Mouse (Mus musculus): Measurements from ENCODE around the gene Rab3c. TPM values are rescaled to one million over a fixed set of nuclear protein-coding genes. Genes with fewer than 3 reads are reported as not detected.

Rab3c gene
- polyA plus RNA-seq, 1 experiment from 2014 or later, result 2.9 TPM

DNA sequence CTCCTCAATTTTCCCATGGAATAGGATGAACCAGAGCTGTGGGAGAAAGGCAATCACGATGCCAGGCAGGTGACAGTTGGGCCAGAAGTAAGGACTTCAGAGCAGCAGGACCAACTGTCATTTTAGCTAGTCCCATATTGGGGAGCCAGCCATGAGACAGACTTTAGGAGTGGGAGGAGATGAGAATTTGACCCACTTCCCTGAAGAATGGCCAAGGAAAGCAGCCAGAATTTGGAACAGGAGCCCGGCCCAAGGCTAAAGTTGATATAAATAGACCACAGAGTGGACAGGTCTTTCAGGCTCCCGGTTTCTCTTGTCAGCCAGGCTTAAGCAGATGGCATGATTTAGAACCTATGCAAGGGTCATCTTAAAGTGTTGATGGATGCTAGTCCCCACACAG lies 213.6 kb downstream of the Rab3c start:
- H3K4me1 ChIP-seq, result peaks cover 3% of the 10 kb centered on the region; the same call in 1 of the 2 replicates
- no peaks in the 10 kb centered on the region for H3K27me3 ChIP-seq
- no peak overlapping the region for H3K27ac ChIP-seq
- H3K9me3 ChIP-seq (replicated peaks), result no peaks in the 10 kb centered on the region
- no peak overlapping the region for H3K9ac ChIP-seq
- 73% methylated on average over 3 of the region's 3 CpGs for WGBS
- ATAC-seq (replicated peaks; ENCODE audit: low FRiP score), result no peak
- H3K4me2 ChIP-seq, result no peak overlapping the region
- no peaks in the 10 kb centered on the region for H3K36me3 ChIP-seq
- no peak overlapping the region for H3K4me3 ChIP-seq (replicated peaks)

DNA sequence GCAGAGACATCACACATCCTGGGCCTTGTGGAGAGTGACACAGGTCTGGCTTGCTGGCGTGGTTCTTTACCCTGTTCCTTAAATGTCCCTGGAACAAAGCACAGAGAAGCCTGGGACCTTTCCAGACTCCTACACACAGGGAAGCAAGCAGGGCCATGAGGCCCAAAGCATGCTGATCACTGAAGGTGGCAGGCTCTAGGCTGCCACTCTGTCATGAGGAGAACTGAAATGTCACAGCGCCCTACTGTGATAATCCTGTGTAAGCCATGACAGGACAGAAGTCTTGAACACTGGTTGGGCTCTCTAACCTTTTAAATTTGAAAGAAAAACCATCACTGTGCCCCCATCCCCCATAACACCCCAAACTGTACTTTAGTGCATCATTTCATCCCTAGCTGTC lies 214.1 kb downstream of the Rab3c start:
- 77% methylated on average over 2 of the region's 2 CpGs for WGBS
- Histone ChIP-seq H3K9me3 (replicated peaks) (no peaks in the 10 kb centered on the region), H3K4me3 (replicated peaks) (no peak overlapping the region), H3K9ac (no peak overlapping the region), H3K27ac (no peak overlapping the region), H3K4me1 (peaks cover 3% of the 10 kb centered on the region; the same call in 1 of the 2 replicates), H3K27me3 (no peaks in the 10 kb centered on the region), H3K36me3 (no peaks in the 10 kb centered on the region), H3K4me2 (no peak overlapping the region)
- ATAC-seq (replicated peaks; ENCODE audit: low FRiP score), result no peak

GRCm38 (mm10) chr13:110062835-110063411 lies 217.9 kb downstream of the Rab3c start:
- no peaks in the 10 kb centered on the region for H3K9me3 ChIP-seq (replicated peaks)
- ATAC-seq (replicated peaks; ENCODE audit: low FRiP score), result peak; percentile 82; the same call in 1 of the 2 replicates
- no peak overlapping the region for H3K4me2 ChIP-seq
- H3K27me3 ChIP-seq, result no peaks in the 10 kb centered on the region
- 23% methylated on average over 9 of the region's 9 CpGs for WGBS
- H3K4me3 ChIP-seq (replicated peaks), result no peak overlapping the region
- H3K9ac ChIP-seq, result no peak overlapping the region
- no peak overlapping the region for H3K27ac ChIP-seq
- H3K36me3 ChIP-seq, result no peaks in the 10 kb centered on the region
- H3K4me1 ChIP-seq, result peaks cover 3% of the 10 kb centered on the region; the same call in 1 of the 2 replicates

GRCm38 (mm10) chr13:110062288-110062687 lies 218.5 kb downstream of the Rab3c start:
- WGBS, result 69% methylated on average over 8 of the region's 8 CpGs
- Histone ChIP-seq H3K36me3 (no peaks in the 10 kb centered on the region), H3K4me2 (no peak overlapping the region), H3K27me3 (no peaks in the 10 kb centered on the region), H3K9ac (no peak overlapping the region), H3K27ac (no peak overlapping the region), H3K4me3 (replicated peaks) (no peak overlapping the region), H3K4me1 (peaks cover 3% of the 10 kb centered on the region; the same call in 1 of the 2 replicates), H3K9me3 (replicated peaks) (no peaks in the 10 kb centered on the region)
- ATAC-seq (replicated peaks; ENCODE audit: low FRiP score), result no peak

- Histone ChIP-seq H3K9me3 (replicated peaks) (no peaks in the 10 kb centered on the region), H3K9ac (no peak overlapping the region), H3K4me1 (no peaks in the 10 kb centered on the region), H3K27ac (no peak overlapping the region), H3K4me2 (no peak overlapping the region), H3K4me3 (replicated peaks) (no peak overlapping the region), H3K36me3 (no peaks in the 10 kb centered on the region), H3K27me3 (no peaks in the 10 kb centered on the region)
- WGBS, result 78% methylated on average over 8 of the region's 8 CpGs
- ATAC-seq (replicated peaks; ENCODE audit: low FRiP score), result no peak
Measured at GRCm38 (mm10) chr13:110054538-110054937, 226.3 kb downstream of the Rab3c start.

DNA sequence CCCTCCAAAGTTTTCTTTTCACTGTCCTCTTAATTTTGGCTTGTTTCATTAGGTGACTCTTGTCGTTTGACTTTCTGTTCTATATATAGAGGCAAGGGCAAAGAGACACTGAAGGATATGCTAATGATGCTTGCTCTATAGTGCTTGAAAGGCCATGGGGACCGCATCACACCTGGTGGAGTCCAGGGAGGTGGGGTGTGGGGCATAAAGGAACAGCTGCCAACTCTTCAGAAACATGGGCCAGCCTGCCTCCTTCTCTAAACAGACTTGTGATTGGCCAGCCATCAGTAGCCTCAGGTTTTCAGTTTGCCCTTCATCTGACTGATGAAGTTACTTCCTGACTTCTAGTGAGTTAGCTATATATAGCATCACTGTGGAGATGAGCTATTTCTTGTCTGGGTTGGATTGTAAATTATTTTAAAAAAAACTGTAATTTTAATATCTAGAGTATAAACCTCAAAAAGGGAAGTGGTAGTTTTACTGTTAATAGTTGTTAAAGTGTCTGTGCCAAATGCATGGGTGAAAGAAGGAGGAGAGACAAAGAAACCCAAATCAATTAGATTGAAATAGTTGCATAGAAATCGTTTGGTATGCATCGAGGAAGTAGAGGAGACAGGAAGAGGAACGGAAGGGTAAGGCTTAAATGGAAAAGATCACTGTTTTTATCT lies 231.9 kb downstream of the Rab3c start:
- Histone ChIP-seq H3K4me1 (no peaks in the 10 kb centered on the region), H3K27ac (no peak overlapping the region), H3K9ac (no peak overlapping the region), H3K27me3 (no peaks in the 10 kb centered on the region), H3K4me3 (replicated peaks) (no peak overlapping the region), H3K4me2 (no peak overlapping the region), H3K36me3 (no peaks in the 10 kb centered on the region), H3K9me3 (replicated peaks) (no peaks in the 10 kb centered on the region)
- no peak for ATAC-seq (replicated peaks; ENCODE audit: low FRiP score)
- 70% methylated on average over 5 of the region's 5 CpGs for WGBS

DNA sequence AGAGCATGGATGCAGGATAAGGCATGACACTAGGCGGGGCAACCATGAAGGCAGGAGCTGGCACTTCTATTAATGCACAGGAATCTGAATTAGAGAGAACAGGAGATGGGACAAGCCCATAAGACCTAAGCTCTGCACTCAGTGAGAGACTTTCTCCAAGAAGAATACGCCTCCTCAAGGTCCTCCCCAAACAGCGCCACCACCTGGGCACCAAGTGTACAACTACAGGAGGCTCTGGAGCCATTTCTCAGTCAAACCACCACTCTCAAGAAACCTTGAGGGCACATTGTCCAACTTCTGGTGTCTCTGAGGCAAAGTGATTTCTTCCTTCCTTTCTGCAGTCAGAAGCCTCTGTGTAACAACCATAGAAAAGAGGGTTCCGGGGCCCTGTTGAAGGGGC lies 236.4 kb downstream of the Rab3c start:
- no peak overlapping the region for H3K9ac ChIP-seq
- ATAC-seq (replicated peaks; ENCODE audit: low FRiP score), result no peak
- no peaks in the 10 kb centered on the region for H3K9me3 ChIP-seq (replicated peaks)
- 85% methylated on average over 4 of the region's 4 CpGs for WGBS
- H3K4me1 ChIP-seq, result no peaks in the 10 kb centered on the region
- no peaks in the 10 kb centered on the region for H3K36me3 ChIP-seq
- no peak overlapping the region for H3K4me3 ChIP-seq (replicated peaks)
- H3K4me2 ChIP-seq, result no peak overlapping the region
- H3K27ac ChIP-seq, result no peak overlapping the region
- no peaks in the 10 kb centered on the region for H3K27me3 ChIP-seq

DNA sequence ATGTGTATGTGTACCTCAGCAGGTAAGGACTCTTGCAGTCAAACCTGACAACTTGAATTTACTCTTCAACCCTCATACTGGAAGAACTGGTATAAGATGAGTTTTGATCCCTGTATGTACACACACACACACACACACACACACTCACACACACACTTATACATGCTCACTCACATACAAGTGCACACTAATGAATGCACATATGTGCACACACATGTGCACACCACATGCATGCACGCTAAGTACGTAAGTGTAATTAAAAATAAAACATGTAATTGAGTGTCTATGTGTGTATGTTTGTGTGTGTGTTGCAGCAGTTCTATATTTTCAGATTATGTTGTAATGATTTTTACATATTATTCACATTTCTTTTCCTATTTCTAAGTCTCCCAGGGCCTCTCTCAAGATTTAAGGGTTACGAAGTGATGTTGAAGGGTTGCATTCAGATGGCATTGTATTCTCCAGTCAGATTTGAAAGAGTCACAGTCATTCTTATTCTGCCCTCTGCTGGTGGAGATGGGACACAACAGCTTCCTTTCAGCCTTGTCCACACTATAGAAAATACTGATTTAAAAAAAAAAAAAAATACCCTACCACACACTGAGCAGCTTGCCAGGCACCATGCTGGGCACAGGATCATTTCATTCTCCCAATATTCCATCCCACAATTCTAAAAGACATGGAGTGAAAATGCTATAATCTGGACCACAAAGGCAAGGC lies 240.9 kb downstream of the Rab3c start:
- no peak for ATAC-seq (replicated peaks; ENCODE audit: low FRiP score)
- Histone ChIP-seq H3K9ac (no peak overlapping the region), H3K27ac (no peak overlapping the region), H3K4me3 (replicated peaks) (no peak overlapping the region), H3K9me3 (replicated peaks) (no peaks in the 10 kb centered on the region), H3K4me2 (no peak overlapping the region), H3K4me1 (no peaks in the 10 kb centered on the region), H3K27me3 (no peaks in the 10 kb centered on the region), H3K36me3 (no peaks in the 10 kb centered on the region)
- WGBS, result 92% methylated on average over 3 of the region's 3 CpGs

DNA sequence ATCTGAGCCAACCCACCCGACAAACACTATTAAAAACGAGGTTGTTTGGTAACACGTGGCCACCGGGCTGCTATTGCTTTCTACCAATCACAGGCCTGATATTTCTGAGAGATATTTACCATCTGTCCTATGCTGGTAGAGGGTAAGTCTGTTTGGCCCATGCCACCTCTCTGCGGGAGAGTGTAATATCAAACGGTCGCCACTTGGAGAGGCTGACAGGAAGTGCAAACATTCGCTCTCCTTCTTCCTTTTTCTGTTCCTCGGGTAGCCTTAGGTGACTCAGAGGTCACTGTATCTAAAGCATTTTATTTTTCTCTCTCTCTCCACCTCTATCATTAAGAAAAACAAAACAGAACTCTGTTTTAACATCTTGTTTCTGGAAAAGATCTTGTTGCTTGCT lies 241.6 kb downstream of the Rab3c start:
- no peaks in the 10 kb centered on the region for H3K4me1 ChIP-seq
- no peaks in the 10 kb centered on the region for H3K36me3 ChIP-seq
- no peak overlapping the region for H3K27ac ChIP-seq
- no peak overlapping the region for H3K4me3 ChIP-seq (replicated peaks)
- H3K9me3 ChIP-seq (replicated peaks), result no peaks in the 10 kb centered on the region
- no peaks in the 10 kb centered on the region for H3K27me3 ChIP-seq
- 71% methylated on average over 9 of the region's 9 CpGs for WGBS
- no peak overlapping the region for H3K9ac ChIP-seq
- no peak for ATAC-seq (replicated peaks; ENCODE audit: low FRiP score)
- H3K4me2 ChIP-seq, result no peak overlapping the region

DNA sequence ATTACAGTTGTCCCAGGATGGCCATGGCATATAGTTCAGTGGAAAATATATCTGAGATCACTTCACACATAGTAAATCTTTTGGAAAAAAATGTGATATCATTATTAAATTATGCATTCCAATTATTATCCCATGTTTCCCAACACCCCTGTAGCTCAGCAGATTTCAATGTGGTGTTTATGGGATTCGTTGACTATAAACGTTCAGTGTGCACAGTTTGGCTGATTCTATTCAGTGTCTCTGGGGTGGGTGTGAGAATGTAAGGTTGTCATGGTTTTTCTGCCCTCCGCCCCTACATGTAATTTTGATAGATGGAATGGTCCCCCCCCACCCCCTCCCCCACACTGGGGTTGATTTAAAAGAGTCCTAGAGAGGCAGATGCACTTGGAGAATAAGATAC lies 242.3 kb downstream of the Rab3c start:
- no peak overlapping the region for H3K9ac ChIP-seq
- no peak overlapping the region for H3K4me3 ChIP-seq (replicated peaks)
- H3K9me3 ChIP-seq (replicated peaks), result no peaks in the 10 kb centered on the region
- no peak overlapping the region for H3K4me2 ChIP-seq
- H3K4me1 ChIP-seq, result no peaks in the 10 kb centered on the region
- no peak overlapping the region for H3K27ac ChIP-seq
- no peaks in the 10 kb centered on the region for H3K27me3 ChIP-seq
- 93% methylated on average over 3 of the region's 3 CpGs for WGBS
- ATAC-seq (replicated peaks; ENCODE audit: low FRiP score), result no peak
- H3K36me3 ChIP-seq, result no peaks in the 10 kb centered on the region

GRCm38 (mm10) chr13:110034885-110035284 lies 245.9 kb downstream of the Rab3c start:
- no peaks in the 10 kb centered on the region for H3K9me3 ChIP-seq (replicated peaks)
- no peak overlapping the region for H3K4me3 ChIP-seq (replicated peaks)
- 73% methylated on average over 6 of the region's 6 CpGs for WGBS
- H3K9ac ChIP-seq, result no peak overlapping the region
- ATAC-seq (replicated peaks; ENCODE audit: low FRiP score), result no peak
- H3K4me2 ChIP-seq, result no peak overlapping the region
- no peaks in the 10 kb centered on the region for H3K4me1 ChIP-seq
- H3K27ac ChIP-seq, result no peak overlapping the region
- no peaks in the 10 kb centered on the region for H3K27me3 ChIP-seq
- no peaks in the 10 kb centered on the region for H3K36me3 ChIP-seq

DNA sequence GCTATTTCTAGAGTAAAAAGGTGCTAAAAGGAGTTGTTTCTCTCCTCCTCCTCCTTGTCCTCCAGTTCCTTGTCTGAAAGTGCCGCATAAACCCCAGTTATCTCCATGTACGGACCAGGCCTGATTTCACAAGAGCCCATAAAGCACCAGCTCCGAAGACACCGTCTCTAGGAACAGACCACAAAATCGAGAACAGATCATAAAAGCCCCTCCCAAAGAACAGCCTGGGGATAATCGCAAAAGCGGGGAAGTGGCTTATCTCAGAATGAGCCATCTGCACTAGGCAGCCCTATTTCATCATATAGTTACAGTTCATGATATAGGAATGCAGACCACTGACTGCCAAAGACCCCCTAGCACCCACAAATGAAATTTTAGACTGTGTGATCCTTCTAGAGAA lies 246.8 kb downstream of the Rab3c start:
- Histone ChIP-seq H3K9ac (no peak overlapping the region), H3K4me1 (no peaks in the 10 kb centered on the region), H3K27me3 (no peaks in the 10 kb centered on the region), H3K9me3 (replicated peaks) (no peaks in the 10 kb centered on the region), H3K27ac (no peak overlapping the region), H3K36me3 (no peaks in the 10 kb centered on the region), H3K4me3 (replicated peaks) (no peak overlapping the region), H3K4me2 (no peak overlapping the region)
- ATAC-seq (replicated peaks; ENCODE audit: low FRiP score), result no peak
- WGBS, result 73% methylated on average over 7 of the region's 7 CpGs
